Mouse (Mus musculus): Measurements from ENCODE around the gene Dst.
A peak's percentile ranks its signal among the peaks of the same experiment; 100 is the strongest.

Dst gene

GRCm38 (mm10) chr1:33908191-33908962 lies at the start of gene Dst:
Gene Dst, plus strand, starts transcription at chr1:33908225.
- DNase-seq (ENCODE audit: low spot score) = no peak

GRCm38 (mm10) chr1:33869031-33869430 lies 39.0 kb upstream of the Dst start:
- no peak for DNase-seq (ENCODE audit: low spot score)

GRCm38 (mm10) chr1:33869437-33869836 lies 38.6 kb upstream of the Dst start:
- DNase-seq (ENCODE audit: low spot score) = no peak

- DNase-seq (ENCODE audit: low spot score) = no peak
Observed at GRCm38 (mm10) chr1:33873561-33873960, 34.5 kb upstream of the Dst start.

GRCm38 (mm10) chr1:33875691-33876090 lies 32.3 kb upstream of the Dst start:
- DNase-seq (ENCODE audit: low spot score) = peak; percentile 24

- DNase-seq (ENCODE audit: low spot score) = no peak
Observed at GRCm38 (mm10) chr1:33876416-33876815, 31.6 kb upstream of the Dst start.

GRCm38 (mm10) chr1:33878170-33878569 lies 29.9 kb upstream of the Dst start:
- DNase-seq (ENCODE audit: low spot score) = no peak

- peak; percentile 4 for DNase-seq (ENCODE audit: low spot score)
Observed at GRCm38 (mm10) chr1:33883102-33883839, 24.8 kb upstream of the Dst start.

GRCm38 (mm10) chr1:33892784-33893183 lies 15.2 kb upstream of the Dst start:
- peak; percentile 23 for DNase-seq (ENCODE audit: low spot score)

- DNase-seq (ENCODE audit: low spot score) = no peak
Observed at GRCm38 (mm10) chr1:33896116-33896515, 11.9 kb upstream of the Dst start.

GRCm38 (mm10) chr1:33896666-33897065 lies 11.4 kb upstream of the Dst start:
- DNase-seq (ENCODE audit: low spot score) = no peak

- no peak for DNase-seq (ENCODE audit: low spot score)
Observed at GRCm38 (mm10) chr1:33897426-33897825, 10.6 kb upstream of the Dst start.

GRCm38 (mm10) chr1:33898373-33898772 lies 9.7 kb upstream of the Dst start:
- DNase-seq (ENCODE audit: low spot score) = no peak

GRCm38 (mm10) chr1:33900175-33900574 lies 7.8 kb upstream of the Dst start:
- DNase-seq (ENCODE audit: low spot score) = no peak

GRCm38 (mm10) chr1:33903587-33903986 lies 4.4 kb upstream of the Dst start:
- DNase-seq (ENCODE audit: low spot score) = no peak

- DNase-seq (ENCODE audit: low spot score) = no peak
Observed at GRCm38 (mm10) chr1:33906216-33906615, 1.8 kb upstream of the Dst start.

- no peak for DNase-seq (ENCODE audit: low spot score)
Observed at GRCm38 (mm10) chr1:33906927-33907326, 1.1 kb upstream of the Dst start.

GRCm38 (mm10) chr1:33907421-33908190 lies 419 bp upstream of the Dst start, which contains the start of gene Bend6:
Gene Bend6, minus strand, starts transcription at chr1:33907816.
- peak; percentile 15 for DNase-seq (ENCODE audit: low spot score)

- DNase-seq (ENCODE audit: low spot score) = no peak
Observed at GRCm38 (mm10) chr1:33911589-33911988, 3.6 kb downstream of the Dst start.

- DNase-seq (ENCODE audit: low spot score) = no peak
Observed at GRCm38 (mm10) chr1:33916554-33916953, 8.5 kb downstream of the Dst start.

GRCm38 (mm10) chr1:33922975-33923374 lies 14.9 kb downstream of the Dst start:
- DNase-seq (ENCODE audit: low spot score) = no peak

GRCm38 (mm10) chr1:33925283-33925682 lies 17.3 kb downstream of the Dst start:
- no peak for DNase-seq (ENCODE audit: low spot score)

- no peak for DNase-seq (ENCODE audit: low spot score)
Observed at GRCm38 (mm10) chr1:33927466-33927865, 19.4 kb downstream of the Dst start.
